Mouse (Mus musculus): ENCODE data around the gene Tcte2. TPM values are rescaled to one million over a fixed set of nuclear protein-coding genes. Genes with fewer than 3 reads are reported as not detected.

Tcte2 gene
- polyA plus RNA-seq, 1 experiment from 2014 or later, result 0.49 TPM

DNA sequence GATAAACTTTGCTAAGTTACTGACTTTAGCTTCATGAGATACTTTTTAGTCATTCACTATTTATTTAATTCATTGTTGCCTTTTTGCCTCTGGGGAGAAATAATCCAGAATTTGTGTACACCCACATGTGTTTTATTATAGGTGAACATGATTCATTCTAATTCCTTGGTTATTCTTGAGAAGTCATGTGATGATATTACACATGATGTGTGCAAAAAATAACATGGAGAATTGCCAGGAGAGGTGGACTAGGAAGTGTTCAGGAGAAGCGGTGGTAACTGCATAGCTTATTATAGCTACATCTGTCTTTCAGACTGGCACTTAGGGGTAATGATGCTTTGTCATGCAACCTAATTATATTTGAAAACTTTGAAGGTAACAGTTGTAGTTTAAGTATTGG, 2.2 kb upstream of the Tcte2 start:
- no peaks in the 10 kb centered on the region for H3K36me3 ChIP-seq
- peaks cover 8% of the 10 kb centered on the region; the same call in 1 of the 2 replicates for H3K4me1 ChIP-seq
- no peak overlapping the region for H3K27ac ChIP-seq
- 74% methylated on average over 1 of the region's 1 CpGs for WGBS (ENCODE audit: insufficient replicate concordance)
- no peak for ATAC-seq
- no peak overlapping the region for H3K9ac ChIP-seq
- no peak overlapping the region for H3K4me2 ChIP-seq
- no peaks in the 10 kb centered on the region for H3K9me3 ChIP-seq (replicated peaks)
- H3K4me3 ChIP-seq, result no peak overlapping the region
- peaks cover 42% of the 10 kb centered on the region for H3K27me3 ChIP-seq (replicated peaks)

DNA sequence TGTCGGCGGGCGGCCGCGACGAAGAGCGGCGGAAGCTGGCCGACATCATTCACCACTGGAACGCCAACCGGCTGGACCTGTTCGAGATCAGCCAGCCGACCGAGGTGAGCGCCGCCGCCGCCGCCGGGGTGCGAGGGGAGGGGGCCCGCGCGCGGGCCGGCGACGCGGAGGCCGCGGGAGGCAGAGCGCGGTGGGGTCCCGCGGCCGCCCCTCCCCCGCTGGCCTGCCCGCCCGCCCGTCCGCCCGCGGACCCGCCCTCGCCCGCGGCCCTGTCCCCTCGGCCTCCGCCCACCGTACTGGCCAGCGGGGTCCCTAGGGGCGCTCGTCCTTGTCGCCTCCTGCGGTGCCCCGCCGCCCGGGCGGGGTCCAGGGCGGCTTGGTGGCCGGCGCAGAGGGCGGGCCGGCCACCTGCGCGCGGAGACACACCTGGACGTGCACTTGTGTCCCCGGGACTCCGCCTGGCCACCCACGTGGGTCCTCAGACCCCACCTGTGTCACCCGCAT, 898 bp downstream of the Tcte2 start:
- ATAC-seq, result peak; percentile 52
- WGBS (ENCODE audit: insufficient replicate concordance), result under 1% methylated on average over 35 of the region's 72 CpGs
- Histone ChIP-seq H3K27me3 (replicated peaks) (peaks cover 67% of the 10 kb centered on the region), H3K9ac (peak overlapping the region; percentile 61), H3K36me3 (no peaks in the 10 kb centered on the region), H3K4me3 (peak overlapping the region; percentile 64), H3K9me3 (replicated peaks) (no peaks in the 10 kb centered on the region), H3K4me2 (peak overlapping the region; percentile 69), H3K27ac (peak overlapping the region; percentile 54; the same call in 1 of the 2 replicates), H3K4me1 (peaks cover 8% of the 10 kb centered on the region; the same call in 1 of the 2 replicates)

DNA sequence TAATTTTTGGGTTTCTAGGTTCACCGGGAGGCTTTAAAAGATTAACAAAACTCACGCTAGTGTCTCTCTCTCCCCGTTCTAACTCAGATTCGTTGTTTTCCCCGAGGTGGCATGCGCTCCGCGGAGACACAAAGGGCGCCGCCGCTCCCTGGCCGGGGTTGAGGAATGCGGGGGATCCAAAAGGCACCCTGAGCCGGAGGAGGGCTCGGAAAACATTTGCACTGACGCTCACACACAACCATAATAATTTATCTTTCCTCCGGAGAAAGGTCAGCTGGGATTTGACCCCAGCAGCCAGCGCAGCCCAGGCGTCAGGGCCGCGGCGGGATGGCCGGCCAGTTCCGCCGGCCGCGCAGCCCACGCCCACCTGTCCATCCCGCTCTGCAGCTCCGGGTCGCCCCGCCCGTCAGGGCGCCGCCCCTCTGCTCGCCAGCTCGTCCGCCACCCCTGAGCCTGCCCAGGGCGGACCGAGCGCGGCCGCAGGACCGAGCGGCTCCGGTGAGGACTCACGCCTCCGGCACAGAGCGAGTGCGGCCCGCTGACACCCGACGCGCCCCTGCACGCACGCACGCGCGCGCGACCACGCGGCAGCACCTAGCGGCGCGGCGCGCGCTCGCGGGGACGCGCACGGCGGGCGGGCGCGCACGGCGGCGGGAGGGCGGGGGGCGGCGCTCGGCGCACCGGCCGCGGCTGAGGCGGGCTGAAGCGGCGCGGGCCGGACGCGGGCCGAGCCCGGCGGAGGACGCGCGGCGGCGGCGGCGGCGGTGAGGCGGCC, 1.6 kb downstream of the Tcte2 start, which contains the start of gene Afdn:
Gene Afdn, plus strand, starts transcription at position 687 of the 775 bp plus-strand sequence.
- no peaks in the 10 kb centered on the region for H3K36me3 ChIP-seq
- peaks cover 70% of the 10 kb centered on the region for H3K27me3 ChIP-seq (replicated peaks)
- ATAC-seq, result peak; percentile 87
- WGBS (ENCODE audit: insufficient replicate concordance), result 1% methylated on average over 88 of the region's 108 CpGs
- H3K9ac ChIP-seq, result peak within 1 kb of the TSS; percentile 61
- H3K4me2 ChIP-seq, result peak within 1 kb of the TSS; percentile 70
- peaks cover 8% of the 10 kb centered on the region; the same call in 1 of the 2 replicates for H3K4me1 ChIP-seq
- H3K27ac ChIP-seq, result peak within 1 kb of the TSS; percentile 67
- H3K9me3 ChIP-seq (replicated peaks), result no peaks in the 10 kb centered on the region
- H3K4me3 ChIP-seq, result peak within 1 kb of the TSS; percentile 64

- H3K4me2 ChIP-seq, result peak overlapping the region; percentile 70
- H3K36me3 ChIP-seq, result no peaks in the 10 kb centered on the region
- H3K27ac ChIP-seq, result peak overlapping the region; percentile 67
- 19% methylated on average over 13 of the region's 13 CpGs for WGBS (ENCODE audit: insufficient replicate concordance)
- peaks cover 73% of the 10 kb centered on the region for H3K27me3 ChIP-seq (replicated peaks)
- H3K4me3 ChIP-seq, result peak overlapping the region; percentile 64
- peaks cover 8% of the 10 kb centered on the region; the same call in 1 of the 2 replicates for H3K4me1 ChIP-seq
- H3K9ac ChIP-seq, result no peak overlapping the region
- no peak for ATAC-seq
- H3K9me3 ChIP-seq (replicated peaks), result no peaks in the 10 kb centered on the region
Measured at GRCm38 (mm10) chr17:13759156-13759852, 2.3 kb downstream of the Tcte2 start.

DNA sequence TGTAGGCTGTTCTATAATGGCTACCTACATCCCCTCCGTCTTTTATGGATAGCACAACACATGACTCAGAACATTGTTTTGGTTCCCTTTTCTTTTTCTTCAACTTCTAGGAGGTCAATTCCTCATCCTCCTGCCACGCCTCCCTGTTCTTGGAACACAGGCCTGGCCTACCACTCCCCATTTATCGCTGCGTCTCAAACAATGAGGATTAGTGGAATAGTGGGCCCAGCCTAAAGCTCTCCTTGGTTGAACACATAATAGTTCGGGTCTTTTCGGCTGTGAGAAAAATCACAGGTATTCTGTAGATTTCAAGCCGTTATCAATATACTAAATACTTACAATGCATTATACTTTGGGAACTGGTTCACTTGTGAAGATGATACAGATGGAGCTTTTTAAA, 3.0 kb downstream of the Tcte2 start:
- Histone ChIP-seq H3K4me2 (no peak overlapping the region), H3K9ac (no peak overlapping the region), H3K4me1 (peaks cover 8% of the 10 kb centered on the region; the same call in 1 of the 2 replicates), H3K36me3 (no peaks in the 10 kb centered on the region), H3K9me3 (replicated peaks) (no peaks in the 10 kb centered on the region), H3K4me3 (no peak overlapping the region), H3K27ac (no peak overlapping the region), H3K27me3 (replicated peaks) (peaks cover 75% of the 10 kb centered on the region)
- ATAC-seq, result no peak
- WGBS (ENCODE audit: insufficient replicate concordance), result 72% methylated on average over 7 of the region's 7 CpGs

GRCm38 (mm10) chr17:13754940-13755339, 6.7 kb downstream of the Tcte2 start:
- Histone ChIP-seq H3K27me3 (replicated peaks) (peaks cover 48% of the 10 kb centered on the region), H3K9me3 (replicated peaks) (no peaks in the 10 kb centered on the region), H3K9ac (no peak overlapping the region), H3K4me1 (no peaks in the 10 kb centered on the region), H3K4me2 (no peak overlapping the region), H3K27ac (no peak overlapping the region), H3K36me3 (no peaks in the 10 kb centered on the region), H3K4me3 (no peak overlapping the region)
- 55% methylated on average over 6 of the region's 6 CpGs for WGBS (ENCODE audit: insufficient replicate concordance)
- no peak for ATAC-seq

DNA sequence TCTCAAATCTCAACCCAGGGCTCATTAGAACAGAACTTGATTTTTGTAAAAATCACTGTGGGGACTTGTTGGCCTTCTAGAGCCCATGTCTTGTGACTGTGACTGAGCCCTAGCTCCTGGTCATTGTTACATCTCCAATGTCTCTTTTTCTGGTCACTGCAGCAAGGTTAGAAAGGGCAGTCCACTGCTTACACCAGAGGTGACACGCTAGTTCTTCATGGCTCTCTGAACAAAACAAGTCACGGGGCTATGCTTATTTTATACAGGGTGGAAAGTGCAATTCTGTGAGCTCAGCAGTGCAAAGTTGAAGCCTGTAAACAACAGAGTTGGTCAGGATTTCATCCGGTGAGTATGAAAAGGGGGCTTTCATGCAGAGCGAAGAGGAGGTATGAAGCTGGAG, 7.7 kb downstream of the Tcte2 start:
- H3K4me1 ChIP-seq, result no peaks in the 10 kb centered on the region
- H3K4me3 ChIP-seq, result no peak overlapping the region
- H3K27me3 ChIP-seq (replicated peaks), result peaks cover 38% of the 10 kb centered on the region
- H3K4me2 ChIP-seq, result no peak overlapping the region
- 67% methylated on average over 4 of the region's 4 CpGs for WGBS (ENCODE audit: insufficient replicate concordance)
- no peaks in the 10 kb centered on the region for H3K36me3 ChIP-seq
- H3K27ac ChIP-seq, result no peak overlapping the region
- ATAC-seq, result no peak
- no peaks in the 10 kb centered on the region for H3K9me3 ChIP-seq (replicated peaks)
- H3K9ac ChIP-seq, result no peak overlapping the region

GRCm38 (mm10) chr17:13749027-13749426, 12.6 kb downstream of the Tcte2 start:
- WGBS (ENCODE audit: insufficient replicate concordance), result 69% methylated on average over 4 of the region's 4 CpGs
- no peak overlapping the region for H3K4me3 ChIP-seq

DNA sequence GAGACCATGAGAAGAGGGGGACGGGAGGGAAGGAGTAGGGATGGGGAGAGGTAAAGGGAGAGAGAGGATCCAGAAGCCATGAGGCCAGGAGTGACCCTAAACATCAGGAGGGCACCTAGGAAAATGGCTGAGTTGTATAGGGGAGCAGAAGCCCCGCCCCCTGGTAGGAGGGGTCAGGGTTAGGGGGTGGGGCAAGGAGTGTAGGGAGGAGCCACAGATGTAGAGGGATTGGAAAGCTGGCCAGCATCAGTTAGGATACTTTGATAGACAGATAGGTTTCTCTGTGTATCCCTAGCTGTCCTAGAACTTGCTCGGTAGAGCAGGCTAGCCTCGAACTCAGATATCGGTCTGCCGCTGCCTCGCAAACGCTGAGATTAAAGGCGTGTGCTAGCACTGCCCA, 13.9 kb downstream of the Tcte2 start:
- Histone ChIP-seq H3K4me1 (0 out of 2 replicates have a peak, but pooled peaks cover 14% of the 10 kb centered on the region), H3K27ac (no peak overlapping the region), H3K9me3 (replicated peaks) (no peaks in the 10 kb centered on the region), H3K27me3 (replicated peaks) (peaks cover 26% of the 10 kb centered on the region; the same call in 1 of the 2 replicates), H3K4me2 (no peak overlapping the region), H3K36me3 (no peaks in the 10 kb centered on the region), H3K9ac (no peak overlapping the region), H3K4me3 (no peak overlapping the region)
- ATAC-seq, result no peak
- 72% methylated on average over 9 of the region's 9 CpGs for WGBS (ENCODE audit: insufficient replicate concordance)

More at GRCm38 (mm10) chr17:13749027-13749426, 12.6 kb downstream of the Tcte2 start:
- Histone ChIP-seq H3K9ac (no peak overlapping the region), H3K27ac (no peak overlapping the region), H3K4me2 (no peak overlapping the region), H3K36me3 (no peaks in the 10 kb centered on the region), H3K4me1 (0 out of 2 replicates have a peak, but pooled peaks cover 5% of the 10 kb centered on the region), H3K9me3 (replicated peaks) (no peaks in the 10 kb centered on the region), H3K27me3 (replicated peaks) (peaks cover 14% of the 10 kb centered on the region; the same call in 1 of the 2 replicates)
- no peak for ATAC-seq

- Histone ChIP-seq H3K27ac (no peak overlapping the region), H3K9me3 (replicated peaks) (no peaks in the 10 kb centered on the region), H3K9ac (no peak overlapping the region), H3K4me2 (no peak overlapping the region), H3K36me3 (no peaks in the 10 kb centered on the region), H3K4me1 (peaks cover 18% of the 10 kb centered on the region), H3K4me3 (no peak overlapping the region), H3K27me3 (replicated peaks) (peaks cover 36% of the 10 kb centered on the region; the same call in 1 of the 2 replicates)
- no peak for ATAC-seq
- 14% methylated on average over 6 of the region's 6 CpGs for WGBS (ENCODE audit: insufficient replicate concordance)
Measured at GRCm38 (mm10) chr17:13746330-13746729, 15.3 kb downstream of the Tcte2 start.

DNA sequence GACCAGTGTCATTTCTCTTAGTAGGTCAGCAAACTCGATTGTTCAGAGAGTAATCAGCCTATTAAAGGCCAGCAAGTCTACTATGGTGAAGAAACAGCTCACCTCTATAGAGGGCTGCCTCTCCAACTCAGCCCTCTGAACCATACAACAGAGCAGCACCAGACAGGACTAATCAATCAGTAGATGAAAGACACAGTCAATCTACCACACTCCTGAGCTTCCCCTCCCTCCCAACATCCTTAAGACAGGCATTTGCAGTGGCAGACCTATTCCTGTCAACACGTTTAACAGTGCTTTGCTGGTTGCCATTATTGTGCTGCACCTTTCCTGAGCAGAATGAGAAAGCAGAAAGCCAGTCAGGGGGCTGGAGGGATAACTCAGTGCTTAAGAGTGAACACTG, 16.3 kb downstream of the Tcte2 start:
- no peaks in the 10 kb centered on the region for H3K36me3 ChIP-seq
- ATAC-seq, result no peak
- 22% methylated on average over 2 of the region's 2 CpGs for WGBS (ENCODE audit: insufficient replicate concordance)
- H3K4me3 ChIP-seq, result no peak overlapping the region
- H3K9ac ChIP-seq, result no peak overlapping the region
- H3K4me1 ChIP-seq, result peaks cover 22% of the 10 kb centered on the region
- no peaks in the 10 kb centered on the region for H3K9me3 ChIP-seq (replicated peaks)
- H3K27me3 ChIP-seq (replicated peaks), result peaks cover 36% of the 10 kb centered on the region; the same call in 1 of the 2 replicates
- H3K27ac ChIP-seq, result no peak overlapping the region
- no peak overlapping the region for H3K4me2 ChIP-seq

GRCm38 (mm10) chr17:13744824-13745223, 16.8 kb downstream of the Tcte2 start:
- H3K4me3 ChIP-seq, result no peak overlapping the region
- WGBS (ENCODE audit: insufficient replicate concordance), result 54% methylated on average over 4 of the region's 4 CpGs
- no peaks in the 10 kb centered on the region for H3K9me3 ChIP-seq (replicated peaks)
- no peak overlapping the region for H3K4me2 ChIP-seq
- ATAC-seq, result no peak
- no peak overlapping the region for H3K9ac ChIP-seq
- H3K36me3 ChIP-seq, result no peaks in the 10 kb centered on the region
- H3K4me1 ChIP-seq, result peaks cover 22% of the 10 kb centered on the region
- peaks cover 36% of the 10 kb centered on the region; the same call in 1 of the 2 replicates for H3K27me3 ChIP-seq (replicated peaks)
- no peak overlapping the region for H3K27ac ChIP-seq

All from liver, embryonic 12.5 days (tissue).